Mouse (Mus musculus): ENCODE results near the gene Ubald2.
"Not testable (repeated sequence)": the region's sequence is repeated elsewhere in the genome, so short reads cannot be mapped to it uniquely, and the experiment has no call there.

DNA sequence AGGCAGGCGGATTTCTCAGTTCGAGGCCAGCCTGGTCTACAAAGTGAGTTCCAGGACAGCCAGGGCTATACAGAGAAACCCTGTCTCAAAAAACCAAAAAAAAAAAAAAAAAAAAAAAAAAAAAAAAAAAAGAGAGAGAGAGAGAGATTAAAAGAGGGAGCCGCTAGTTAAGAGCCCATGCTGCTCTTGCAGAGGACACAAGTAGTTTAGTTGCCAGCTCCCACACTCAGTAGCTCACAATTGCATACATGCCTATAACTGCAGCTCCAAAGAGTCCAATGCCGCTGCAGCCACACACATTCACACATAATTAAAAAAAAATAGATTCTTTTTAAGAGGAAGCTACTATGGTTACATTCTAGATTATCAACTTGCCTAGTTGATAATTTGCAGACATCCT, 23.5 kb upstream of the Ubald2 start:
- not testable (repeated sequence) for TF ChIP-seq CTCF (IDR thresholded peaks at IDR 0.05; ENCODE audit: low read depth, low read length); POLR2A (IDR thresholded peaks at IDR 0.05; ENCODE audit: extremely low read depth, insufficient read depth, low read length)
